Mouse (Mus musculus): ENCODE data around the gene Bcat2. TPM values are rescaled to one million over a fixed set of nuclear protein-coding genes. Genes with fewer than 3 reads are reported as not detected.
A peak's percentile ranks its signal among the peaks of the same experiment; 100 is the strongest.

Bcat2 gene
- polyA plus RNA-seq, 1 experiment, result 173 TPM

DNA sequence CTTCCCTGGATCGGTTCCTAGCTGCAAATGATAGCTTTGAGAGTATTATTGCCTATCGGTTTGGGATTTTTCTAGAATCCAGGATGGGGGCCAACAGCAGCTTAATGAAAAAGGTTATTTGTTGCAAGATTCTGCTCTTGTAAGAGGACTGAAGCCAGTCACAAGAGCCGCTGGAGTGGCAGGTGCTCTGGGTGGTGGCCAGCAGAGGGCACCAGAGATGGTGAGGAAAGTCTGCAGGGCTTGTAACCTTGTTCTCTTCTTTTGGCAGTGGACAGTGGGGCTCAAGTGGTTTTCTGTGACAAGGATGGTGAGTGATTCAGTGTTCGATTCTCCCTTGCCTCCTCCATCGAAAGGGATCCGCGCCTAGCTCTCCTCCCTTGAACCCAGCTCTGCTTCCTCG lies 14.2 kb upstream of the Bcat2 start:
- no peak overlapping the region for H3K27ac ChIP-seq (ENCODE audit: control insufficient read depth, insufficient read depth, low read length)
- H3K36me3 ChIP-seq (ENCODE audit: control insufficient read depth, insufficient read depth, low read length), result no peaks in the 10 kb centered on the region
- H3K4me1 ChIP-seq (replicated peaks; ENCODE audit: control insufficient read depth, insufficient read depth, low read length), result peaks cover 12% of the 10 kb centered on the region
- no peaks in the 10 kb centered on the region for H3K27me3 ChIP-seq (ENCODE audit: control insufficient read depth, insufficient read depth, low read length)
- TF ChIP-seq CTCF (IDR thresholded peaks at IDR 0.05; ENCODE audit: borderline replicate concordance, control insufficient read depth, extremely low read depth, insufficient read depth, low read length, poor library complexity) (peak; percentile 84), POLR2A (IDR thresholded peaks at IDR 0.05; ENCODE audit: control insufficient read depth, extremely low read depth, insufficient read depth, low read length, poor library complexity) (no peak)
- peak; percentile 83 for DNase-seq
- no peak overlapping the region for H3K4me3 ChIP-seq (ENCODE audit: control insufficient read depth, insufficient read depth, low read length)
- 34% methylated on average over 8 of the region's 8 CpGs for WGBS

DNA sequence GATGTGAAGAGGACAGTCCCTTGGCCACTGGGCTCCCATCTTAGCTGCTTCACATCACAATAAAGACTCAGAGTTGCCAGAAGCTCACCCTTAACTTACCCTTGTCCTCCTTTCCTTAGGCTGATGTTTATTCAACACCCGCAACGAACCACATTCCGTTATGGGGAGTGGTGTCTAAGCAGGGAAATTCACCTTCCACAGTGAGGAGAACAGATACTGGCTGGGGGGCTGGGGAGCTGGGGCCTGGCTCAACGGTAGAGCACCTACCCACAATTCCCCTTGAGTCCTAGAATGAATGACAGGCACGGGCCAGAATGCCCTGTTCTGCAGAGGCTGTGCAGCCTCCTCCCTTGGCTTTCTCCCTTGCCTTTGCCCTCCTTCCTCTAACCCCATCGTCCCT lies 11.0 kb upstream of the Bcat2 start:
- Histone ChIP-seq H3K4me1 (replicated peaks; ENCODE audit: control insufficient read depth, insufficient read depth, low read length) (peaks cover 22% of the 10 kb centered on the region), H3K27me3 (ENCODE audit: control insufficient read depth, insufficient read depth, low read length) (no peaks in the 10 kb centered on the region), H3K27ac (ENCODE audit: control insufficient read depth, insufficient read depth, low read length) (no peak overlapping the region), H3K4me3 (ENCODE audit: control insufficient read depth, insufficient read depth, low read length) (no peak overlapping the region), H3K36me3 (ENCODE audit: control insufficient read depth, insufficient read depth, low read length) (no peaks in the 10 kb centered on the region)
- TF ChIP-seq CTCF (IDR thresholded peaks at IDR 0.05; ENCODE audit: borderline replicate concordance, control insufficient read depth, extremely low read depth, insufficient read depth, low read length, poor library complexity), result no peak
- TF ChIP-seq POLR2A (IDR thresholded peaks at IDR 0.05; ENCODE audit: control insufficient read depth, extremely low read depth, insufficient read depth, low read length, poor library complexity), result no peak
- DNase-seq, result no peak
- 54% methylated on average over 6 of the region's 6 CpGs for WGBS

DNA sequence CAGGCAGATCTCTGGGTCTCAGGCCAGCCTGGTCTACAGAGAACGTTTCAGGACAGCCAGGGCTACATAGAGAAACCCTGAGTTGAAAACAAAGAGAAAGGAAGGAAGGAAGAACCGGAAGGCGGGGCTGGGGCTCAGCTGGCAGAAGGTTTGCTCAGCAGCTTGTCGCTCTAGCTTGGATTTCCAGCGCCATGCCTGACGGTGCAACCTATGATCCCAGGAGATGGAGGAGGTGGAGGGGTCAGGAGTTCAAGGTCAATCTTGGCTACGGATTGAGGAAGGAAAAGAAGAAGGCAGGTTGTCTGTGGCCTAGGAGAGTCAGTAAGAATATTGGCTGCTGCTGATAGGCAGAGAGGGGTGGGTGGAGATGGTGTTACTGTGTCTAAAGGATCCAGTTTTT lies 9.7 kb upstream of the Bcat2 start:
- Histone ChIP-seq H3K36me3 (ENCODE audit: control insufficient read depth, insufficient read depth, low read length) (no peaks in the 10 kb centered on the region), H3K27ac (ENCODE audit: control insufficient read depth, insufficient read depth, low read length) (no peak overlapping the region), H3K4me3 (ENCODE audit: control insufficient read depth, insufficient read depth, low read length) (no peak overlapping the region), H3K4me1 (replicated peaks; ENCODE audit: control insufficient read depth, insufficient read depth, low read length) (peaks cover 22% of the 10 kb centered on the region), H3K27me3 (ENCODE audit: control insufficient read depth, insufficient read depth, low read length) (no peaks in the 10 kb centered on the region)
- TF ChIP-seq CTCF (IDR thresholded peaks at IDR 0.05; ENCODE audit: borderline replicate concordance, control insufficient read depth, extremely low read depth, insufficient read depth, low read length, poor library complexity) (no peak), POLR2A (IDR thresholded peaks at IDR 0.05; ENCODE audit: control insufficient read depth, extremely low read depth, insufficient read depth, low read length, poor library complexity) (no peak)
- WGBS, result 67% methylated on average over 7 of the region's 7 CpGs
- DNase-seq, result peak; percentile 37

GRCm38 (mm10) chr7:45560843-45561623 lies 8.9 kb upstream of the Bcat2 start:
- DNase-seq, result peak; percentile 85
- TF ChIP-seq POLR2A (IDR thresholded peaks at IDR 0.05; ENCODE audit: control insufficient read depth, extremely low read depth, insufficient read depth, low read length, poor library complexity), result no peak
- TF ChIP-seq CTCF (IDR thresholded peaks at IDR 0.05; ENCODE audit: borderline replicate concordance, control insufficient read depth, extremely low read depth, insufficient read depth, low read length, poor library complexity), result peak; percentile 25; the same call in 1 of the 2 replicates
- no peak overlapping the region for H3K4me3 ChIP-seq (ENCODE audit: control insufficient read depth, insufficient read depth, low read length)
- 15% methylated on average over 17 of the region's 17 CpGs for WGBS
- H3K4me1 ChIP-seq (replicated peaks; ENCODE audit: control insufficient read depth, insufficient read depth, low read length), result peaks cover 22% of the 10 kb centered on the region
- no peak overlapping the region for H3K27ac ChIP-seq (ENCODE audit: control insufficient read depth, insufficient read depth, low read length)
- H3K27me3 ChIP-seq (ENCODE audit: control insufficient read depth, insufficient read depth, low read length), result no peaks in the 10 kb centered on the region
- H3K36me3 ChIP-seq (ENCODE audit: control insufficient read depth, insufficient read depth, low read length), result no peaks in the 10 kb centered on the region

- WGBS, result 52% methylated on average over 12 of the region's 12 CpGs
- H3K4me1 ChIP-seq (replicated peaks; ENCODE audit: control insufficient read depth, insufficient read depth, low read length), result peaks cover 22% of the 10 kb centered on the region
These were observed 8.1 kb upstream of the Bcat2 start for GRCm38 (mm10) chr7:45561624-45562520.

DNA sequence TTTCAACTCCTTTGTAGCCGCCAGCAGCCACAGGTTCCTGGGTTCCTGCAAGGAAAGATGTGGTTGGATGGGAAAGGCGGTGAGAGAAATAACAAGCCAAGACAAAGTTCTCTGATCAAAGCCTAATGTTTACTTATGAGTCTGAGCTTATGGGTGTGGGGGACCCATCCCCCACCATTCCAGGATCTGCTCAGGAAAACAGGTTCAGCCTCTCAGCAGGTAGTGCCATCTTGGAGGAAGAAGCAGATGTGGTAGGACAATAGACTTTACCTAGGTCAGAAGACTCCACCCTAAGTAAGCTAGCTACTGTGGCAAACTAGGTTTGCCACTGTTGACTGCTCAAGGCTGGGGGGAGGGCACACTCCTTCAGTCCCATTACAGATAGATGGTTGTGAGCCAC lies 5.1 kb upstream of the Bcat2 start:
- Histone ChIP-seq H3K4me3 (ENCODE audit: control insufficient read depth, insufficient read depth, low read length) (no peak overlapping the region), H3K36me3 (ENCODE audit: control insufficient read depth, insufficient read depth, low read length) (no peaks in the 10 kb centered on the region), H3K27ac (ENCODE audit: control insufficient read depth, insufficient read depth, low read length) (no peak overlapping the region), H3K27me3 (ENCODE audit: control insufficient read depth, insufficient read depth, low read length) (no peaks in the 10 kb centered on the region), H3K4me1 (replicated peaks; ENCODE audit: control insufficient read depth, insufficient read depth, low read length) (peaks cover 29% of the 10 kb centered on the region)
- WGBS, result 91% methylated on average over 2 of the region's 2 CpGs
- no peak for TF ChIP-seq POLR2A (IDR thresholded peaks at IDR 0.05; ENCODE audit: control insufficient read depth, extremely low read depth, insufficient read depth, low read length, poor library complexity)
- TF ChIP-seq CTCF (IDR thresholded peaks at IDR 0.05; ENCODE audit: borderline replicate concordance, control insufficient read depth, extremely low read depth, insufficient read depth, low read length, poor library complexity), result no peak
- DNase-seq, result no peak

More at GRCm38 (mm10) chr7:45561624-45562520, 8.1 kb upstream of the Bcat2 start:
- no peak overlapping the region for H3K4me3 ChIP-seq (ENCODE audit: control insufficient read depth, insufficient read depth, low read length)
- TF ChIP-seq CTCF (IDR thresholded peaks at IDR 0.05; ENCODE audit: borderline replicate concordance, control insufficient read depth, extremely low read depth, insufficient read depth, low read length, poor library complexity) (no peak), POLR2A (IDR thresholded peaks at IDR 0.05; ENCODE audit: control insufficient read depth, extremely low read depth, insufficient read depth, low read length, poor library complexity) (no peak)
- DNase-seq, result no peak
- no peak overlapping the region for H3K27ac ChIP-seq (ENCODE audit: control insufficient read depth, insufficient read depth, low read length)
- no peaks in the 10 kb centered on the region for H3K27me3 ChIP-seq (ENCODE audit: control insufficient read depth, insufficient read depth, low read length)
- H3K36me3 ChIP-seq (ENCODE audit: control insufficient read depth, insufficient read depth, low read length), result no peaks in the 10 kb centered on the region
